Mouse (Mus musculus): ENCODE data around the gene Fstl4.

The Fstl4 gene

DNA sequence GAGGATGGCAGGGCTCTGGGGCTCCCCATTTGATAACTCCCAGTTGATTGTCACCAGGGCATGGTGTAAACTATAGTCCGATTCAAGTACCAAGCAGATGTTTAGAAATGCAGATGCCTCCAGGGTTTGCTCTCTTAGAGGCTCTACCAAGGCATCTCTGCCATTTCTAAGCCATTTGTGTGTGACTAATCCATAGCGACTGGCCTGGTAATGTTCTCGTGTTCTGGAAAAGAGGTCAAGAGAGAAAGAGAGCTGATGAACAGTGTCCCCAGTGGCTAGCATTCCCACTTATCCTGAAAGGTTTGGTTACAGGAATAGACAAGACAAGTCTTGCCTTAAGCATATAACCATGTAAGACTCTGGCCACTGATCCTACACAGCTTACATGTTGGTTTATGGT, 3.5 kb downstream of the Fstl4 start:
- no peak for DNase-seq (ENCODE audit: low spot score)

GRCm38 (mm10) chr11:52773073-52773472, 8.6 kb downstream of the Fstl4 start:
- DNase-seq (ENCODE audit: low spot score) = no peak

DNA sequence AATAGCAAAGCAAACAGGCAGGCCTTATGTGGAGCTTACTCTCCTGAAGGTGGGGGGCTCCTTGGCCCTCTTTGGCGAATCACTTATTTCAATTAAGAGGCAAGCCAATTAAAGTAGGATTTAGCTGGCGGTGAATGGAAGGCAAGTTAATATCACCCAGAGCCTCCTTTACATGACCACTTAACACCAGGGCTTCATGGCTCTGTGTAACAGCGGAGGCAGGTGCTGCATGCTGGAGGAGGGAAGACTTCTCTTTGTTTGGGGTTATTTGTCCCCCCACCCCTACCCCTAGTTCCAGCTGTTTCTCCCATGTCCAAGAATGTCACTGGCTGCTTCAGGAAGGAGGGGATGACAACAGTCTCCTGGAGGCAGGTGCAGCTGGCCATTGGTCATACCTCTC, 10.9 kb downstream of the Fstl4 start:
- no peak for DNase-seq (ENCODE audit: low spot score)

DNA sequence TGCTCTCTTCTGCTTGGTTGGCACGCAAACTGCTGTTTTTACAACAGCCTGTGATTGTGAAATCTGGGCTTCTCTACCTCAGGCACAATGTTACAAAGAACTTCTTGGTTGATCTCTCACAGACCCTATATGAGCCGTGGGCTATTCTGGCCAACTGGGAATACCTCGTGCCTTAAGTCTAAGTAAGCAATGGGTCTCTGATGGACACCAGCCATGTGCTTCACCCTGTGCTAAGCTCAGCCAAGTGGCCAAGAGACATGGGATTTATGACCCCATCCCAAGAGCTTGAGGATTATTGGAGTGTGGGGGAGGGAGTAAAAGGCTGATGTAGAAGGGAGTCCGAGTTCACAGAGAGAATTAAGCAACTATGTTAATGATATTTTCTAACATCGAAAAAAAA, 18.0 kb downstream of the Fstl4 start:
- no peak for DNase-seq (ENCODE audit: low spot score)

DNA sequence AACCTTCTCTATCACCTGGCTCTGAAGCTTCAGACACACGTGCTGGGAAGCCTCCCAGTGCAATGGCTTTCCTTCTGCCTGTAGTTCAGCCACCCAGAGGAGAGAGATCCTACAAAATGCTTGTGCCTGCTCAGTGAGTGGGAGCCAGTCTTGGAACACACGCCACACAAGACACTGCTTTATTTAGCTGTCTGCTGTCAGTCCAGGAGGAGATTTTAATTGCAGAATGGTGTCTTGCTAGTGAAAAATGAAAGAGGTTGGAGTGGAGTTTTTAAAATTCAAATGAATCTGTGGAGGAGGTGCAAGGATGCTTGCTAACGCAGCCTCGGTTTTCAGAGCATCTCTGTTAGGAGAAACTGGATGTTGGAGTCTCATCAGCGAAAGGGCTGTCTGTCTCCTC, 29.9 kb downstream of the Fstl4 start:
- no peak for DNase-seq (ENCODE audit: low spot score)

- DNase-seq (ENCODE audit: low spot score) = no peak
Observed at GRCm38 (mm10) chr11:52809542-52809941, 45.1 kb downstream of the Fstl4 start.

- DNase-seq (ENCODE audit: low spot score) = no peak
Observed at GRCm38 (mm10) chr11:52816004-52816403, 51.6 kb downstream of the Fstl4 start.

DNA sequence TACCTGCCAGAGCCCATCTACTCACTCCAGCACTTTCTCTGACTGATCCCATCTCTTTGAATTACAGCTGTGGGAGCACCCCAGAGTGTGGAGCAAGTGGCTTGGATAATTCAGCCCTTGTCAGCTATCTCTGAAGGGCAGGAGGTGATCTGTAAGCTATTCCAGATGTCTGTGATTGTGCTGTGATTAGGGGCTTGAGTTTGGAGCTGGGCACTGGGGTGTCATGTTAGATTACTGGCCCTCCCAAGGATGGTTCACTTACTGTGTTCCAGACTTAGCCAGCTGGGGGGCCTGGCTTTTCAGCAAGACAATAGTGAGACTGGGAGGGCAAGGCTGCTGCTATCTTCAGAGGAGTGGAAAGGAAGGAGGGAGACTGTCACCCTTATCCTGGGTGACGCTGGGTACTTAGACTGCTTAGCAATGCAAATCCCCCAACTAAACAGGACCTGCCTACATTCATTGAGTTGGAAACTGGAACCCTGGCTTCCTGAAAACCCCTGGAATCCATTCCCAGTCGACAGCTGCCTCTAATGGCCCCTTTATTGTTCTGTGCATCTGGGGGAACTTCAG, 56.0 kb downstream of the Fstl4 start:
- DNase-seq (ENCODE audit: low spot score) = no peak

DNA sequence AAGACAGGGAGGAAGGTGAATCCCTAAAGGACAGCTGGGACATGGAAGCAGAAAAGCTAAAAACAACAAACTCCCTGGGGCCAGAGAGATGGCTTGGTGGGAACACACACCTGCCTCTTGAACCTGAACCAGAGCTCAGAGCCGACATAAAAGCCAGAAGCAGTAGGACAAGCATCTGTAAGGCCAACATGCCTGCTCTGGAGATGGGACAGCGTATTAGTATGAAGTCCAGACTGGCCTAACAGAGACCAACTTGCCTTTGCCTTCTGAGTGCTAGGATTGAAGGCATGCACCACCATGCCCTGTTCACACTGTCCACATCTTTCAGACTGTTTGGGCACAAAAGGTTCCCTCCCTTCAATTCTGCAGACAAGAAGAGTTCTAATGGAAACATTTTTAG, 62.2 kb downstream of the Fstl4 start:
- no peak for DNase-seq (ENCODE audit: low spot score)

GRCm38 (mm10) chr11:52831631-52832310, 67.3 kb downstream of the Fstl4 start:
- DNase-seq (ENCODE audit: low spot score) = no peak

DNA sequence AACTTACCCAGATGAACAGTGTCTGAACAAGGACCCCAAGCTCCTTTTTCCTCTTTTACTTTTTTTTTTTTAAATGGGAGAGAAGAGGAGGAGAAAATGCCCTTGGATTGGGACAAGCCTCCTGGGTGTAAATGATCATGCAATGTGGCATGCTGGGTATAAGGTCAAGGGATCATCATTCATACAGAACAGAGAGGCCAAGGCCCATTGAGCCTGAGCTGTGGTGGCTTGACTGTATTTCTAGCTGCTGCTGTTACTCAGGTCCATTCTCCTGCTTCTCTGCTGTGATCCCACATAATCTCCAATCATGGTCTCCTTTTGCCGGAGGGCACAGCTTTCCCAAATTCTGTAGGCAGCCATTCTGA, 67.9 kb downstream of the Fstl4 start:
- DNase-seq (ENCODE audit: low spot score) = no peak

DNA sequence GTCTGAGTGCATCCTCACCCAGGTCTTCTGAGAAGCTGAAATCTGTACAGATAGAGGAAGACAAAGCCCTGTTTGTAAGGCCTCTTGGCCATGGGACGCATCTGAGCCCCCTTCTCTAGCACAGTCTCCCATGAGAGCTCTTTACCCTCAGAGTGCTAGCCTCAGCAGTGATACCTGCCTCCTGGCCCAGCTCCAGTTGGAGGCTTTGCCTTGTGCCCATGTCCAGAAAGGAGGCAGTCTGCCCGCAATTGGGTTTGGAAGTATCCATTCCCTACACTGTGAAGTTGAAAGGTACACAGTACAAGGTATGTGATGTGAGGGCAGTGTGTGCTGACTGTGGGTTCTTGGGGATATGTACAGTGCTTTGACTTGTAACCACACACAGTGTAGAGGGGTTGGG, 84.3 kb downstream of the Fstl4 start:
- DNase-seq (ENCODE audit: low spot score) = no peak

- no peak for DNase-seq (ENCODE audit: low spot score)
Observed at GRCm38 (mm10) chr11:52850071-52850470, 85.6 kb downstream of the Fstl4 start.

DNA sequence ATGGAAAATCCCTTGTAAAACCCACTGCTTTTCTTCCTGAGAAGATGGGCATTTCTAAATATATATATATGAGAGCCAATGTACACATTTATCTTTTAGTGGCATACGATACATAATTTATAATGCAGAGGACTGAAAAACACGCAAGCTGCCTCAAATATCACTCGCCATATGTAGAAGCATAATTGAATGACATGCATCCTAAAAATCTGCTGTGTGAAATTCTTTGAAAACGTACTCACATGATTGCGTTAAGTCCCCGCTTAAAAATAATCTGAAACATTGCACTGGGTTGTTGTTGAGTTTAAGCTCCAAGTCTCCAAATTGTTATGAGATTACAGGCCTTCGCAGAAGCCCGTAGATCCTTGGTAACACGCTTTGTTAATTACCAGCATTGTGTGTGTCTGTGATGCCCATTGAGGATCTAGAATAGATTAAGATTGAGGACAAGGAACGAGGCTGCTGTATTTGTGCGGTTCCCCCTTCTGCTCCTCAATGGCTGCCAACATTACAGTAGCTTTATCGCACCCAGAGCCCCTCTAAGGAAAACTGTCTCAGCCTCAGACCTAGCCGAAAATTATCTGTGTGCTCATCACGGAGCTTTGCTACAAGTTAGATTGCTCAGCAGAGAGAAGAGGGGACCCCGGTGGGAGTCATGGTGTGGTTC, 108.5 kb downstream of the Fstl4 start:
- DNase-seq (ENCODE audit: low spot score) = no peak

GRCm38 (mm10) chr11:52875916-52876765, 111.7 kb downstream of the Fstl4 start:
- DNase-seq (ENCODE audit: low spot score) = no peak

DNA sequence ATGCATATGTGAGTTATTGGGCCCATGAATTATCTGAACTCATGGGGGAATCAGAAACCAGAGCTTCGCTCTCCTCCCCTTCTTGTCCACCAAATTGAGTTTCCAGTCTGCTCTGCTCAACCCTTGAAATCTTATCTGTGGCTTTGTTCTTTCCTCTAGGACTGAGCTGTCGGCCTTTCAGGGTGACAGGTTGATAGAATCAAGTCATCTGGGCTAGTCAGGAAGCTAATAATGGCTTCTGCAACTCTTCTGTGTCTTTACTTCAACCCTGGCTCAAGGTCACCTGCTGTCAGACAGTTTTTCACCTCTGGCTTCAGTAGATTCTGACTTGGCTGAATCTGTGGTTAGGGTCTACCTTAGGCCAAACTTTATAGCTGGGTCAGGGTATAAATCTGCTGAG, 113.2 kb downstream of the Fstl4 start:
- DNase-seq (ENCODE audit: low spot score) = no peak

DNA sequence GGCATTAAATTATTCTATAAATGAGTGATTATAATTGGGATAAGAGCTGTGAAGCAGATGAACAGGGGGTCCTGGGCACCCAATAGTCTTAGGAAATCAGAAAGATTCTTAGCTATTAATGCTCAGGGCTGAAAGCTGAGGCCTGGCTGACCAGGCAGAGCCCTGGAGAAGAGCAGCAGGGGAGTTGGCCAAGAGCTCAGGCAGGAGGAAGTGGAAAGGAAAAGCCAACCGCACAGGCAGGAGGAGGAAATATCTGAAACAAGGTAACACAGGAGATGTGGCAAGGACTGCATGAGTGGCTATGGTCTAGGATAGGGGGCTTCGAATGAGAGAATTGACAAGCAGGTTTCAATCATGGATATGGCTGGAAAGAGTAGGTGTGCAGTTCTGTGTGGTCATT, 115.5 kb downstream of the Fstl4 start:
- DNase-seq (ENCODE audit: low spot score) = no peak

- no peak for DNase-seq (ENCODE audit: low spot score)
Observed at GRCm38 (mm10) chr11:52886559-52887303, 122.3 kb downstream of the Fstl4 start.

DNA sequence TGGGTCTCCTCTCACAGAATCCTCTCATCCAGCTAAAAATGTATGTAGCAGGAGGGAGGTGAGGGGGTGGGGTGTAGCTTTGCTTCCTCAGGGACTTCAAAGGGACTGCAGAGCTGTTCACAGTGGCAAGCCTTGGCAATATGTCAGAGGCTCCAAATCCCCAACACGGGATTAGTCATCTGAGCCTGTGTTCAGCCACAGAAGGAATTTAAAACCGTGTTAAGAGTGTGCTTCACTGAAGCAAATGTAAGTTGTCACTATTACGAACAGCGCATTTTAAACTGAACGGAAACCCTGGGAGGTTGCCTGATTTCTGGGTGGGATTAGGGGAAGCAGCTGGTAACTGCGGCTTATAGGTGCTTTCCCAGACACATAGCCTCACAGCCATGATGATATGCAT, 123.7 kb downstream of the Fstl4 start:
- DNase-seq (ENCODE audit: low spot score) = no peak

DNA sequence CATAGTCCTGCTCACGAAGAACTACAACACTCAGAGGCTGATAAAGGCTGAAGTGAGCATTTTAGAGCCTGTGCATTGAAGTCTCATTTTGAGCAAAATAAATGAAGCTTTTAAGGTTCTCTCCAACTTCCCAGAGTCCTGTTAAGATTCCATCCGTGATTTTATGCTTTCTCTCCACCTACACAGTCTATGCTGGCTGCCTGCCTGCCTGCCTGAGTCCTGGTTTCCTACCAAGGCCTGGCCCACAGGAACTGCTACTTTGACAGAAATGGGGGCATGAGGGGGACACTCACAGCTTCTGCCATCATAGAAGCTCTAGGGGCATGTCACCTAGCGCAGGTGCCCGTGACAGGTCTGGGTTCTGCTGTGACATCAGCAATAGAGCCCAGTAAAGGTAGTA, 125.1 kb downstream of the Fstl4 start:
- no peak for DNase-seq (ENCODE audit: low spot score)

GRCm38 (mm10) chr11:52890156-52890555, 125.7 kb downstream of the Fstl4 start:
- no peak for DNase-seq (ENCODE audit: low spot score)

GRCm38 (mm10) chr11:52904101-52904500, 139.7 kb downstream of the Fstl4 start:
- DNase-seq (ENCODE audit: low spot score) = no peak
